Mouse (Mus musculus) spleen, adult 2 months (tissue): ENCODE measurements around the gene Cfap298.

Experiments
- CTCF ChIP-seq: fragments of 200-500 bp; IDR thresholded peaks from 2 replicates; pipeline ENCODE4 v1.5.1; 2011; ENCODE audit warnings: mild to moderate bottlenecking, inconsistent platforms; ENCODE audit not compliant: insufficient read depth, insufficient read length, insufficient replicate concordance; ENCODE audit errors: extremely low read depth
- POLR2A ChIP-seq: fragments of 200-500 bp; IDR thresholded peaks from 2 replicates; pipeline ENCODE4 v1.6.1; 2011; ENCODE audit warnings: low read depth, low read length, inconsistent platforms

- TF ChIP-seq CTCF (no peak), POLR2A (no peak)
Measured at GRCm38 (mm10) chr16:90971004-90971403, 36.1 kb upstream of the Cfap298 start.
